Mouse (Mus musculus) CH12.LX (cell line): ENCODE data around the gene Poln.

Experiments
- CHD1 ChIP-seq: IDR thresholded peaks from 2 replicates; pipeline ENCODE4 v1.6.1; 2012; ENCODE audit warnings: low read depth, low read length, improper control_type of control experiment, inconsistent platforms
- CTCF ChIP-seq, 2 experiments: IDR thresholded peaks in 1 of 2; conservative IDR thresholded peaks in 1 of 2; 2 replicates each; pipeline ENCODE4 v1.5.1; 2011 to 2012; ENCODE audit warnings: low read depth in 2 of 2, low read length in 2 of 2, improper control_type of control experiment in 1 of 2, inconsistent platforms in 1 of 2, mild to moderate bottlenecking in 1 of 2, moderate library complexity in 1 of 2
- ELF1 ChIP-seq: IDR thresholded peaks from 2 replicates; pipeline ENCODE4 v1.6.1; 2014; ENCODE audit warnings: low read depth, mild to moderate bottlenecking, inconsistent platforms, low read length, improper control_type of control experiment
- ETS1 ChIP-seq: conservative IDR thresholded peaks from 2 replicates; pipeline ENCODE4 v1.6.1; 2012; ENCODE audit warnings: low read depth, mild to moderate bottlenecking, inconsistent platforms, low read length, improper control_type of control experiment, moderate library complexity
- MAFK ChIP-seq: IDR thresholded peaks from 2 replicates; pipeline ENCODE4 v1.6.1; 2011; ENCODE audit warnings: low read length, improper control_type of control experiment; ENCODE audit not compliant: insufficient replicate concordance
- MAZ ChIP-seq: IDR thresholded peaks from 2 replicates; pipeline ENCODE4 v1.6.1; 2012; ENCODE audit warnings: low read depth, mild to moderate bottlenecking, inconsistent platforms, low read length, improper control_type of control experiment, moderate library complexity
- MEF2A ChIP-seq: IDR thresholded peaks from 2 replicates; pipeline ENCODE4 v1.6.1; 2014; ENCODE audit warnings: low read depth, mild to moderate bottlenecking, inconsistent platforms, low read length, improper control_type of control experiment, borderline replicate concordance
- POLR2A ChIP-seq: IDR thresholded peaks from 2 replicates; pipeline ENCODE4 v1.6.1; 2011; ENCODE audit warnings: low read depth, mild to moderate bottlenecking, improper control_type of control experiment, low read length
- POLR2AphosphoS2 ChIP-seq: IDR thresholded peaks from 2 replicates; pipeline ENCODE4 v1.6.1; 2011; ENCODE audit warnings: low read depth, low read length, improper control_type of control experiment
- UBTF ChIP-seq: IDR thresholded peaks from 2 replicates; pipeline ENCODE4 v1.6.1; 2012; ENCODE audit warnings: low read depth, mild to moderate bottlenecking, inconsistent platforms, low read length, improper control_type of control experiment, moderate library complexity

DNA sequence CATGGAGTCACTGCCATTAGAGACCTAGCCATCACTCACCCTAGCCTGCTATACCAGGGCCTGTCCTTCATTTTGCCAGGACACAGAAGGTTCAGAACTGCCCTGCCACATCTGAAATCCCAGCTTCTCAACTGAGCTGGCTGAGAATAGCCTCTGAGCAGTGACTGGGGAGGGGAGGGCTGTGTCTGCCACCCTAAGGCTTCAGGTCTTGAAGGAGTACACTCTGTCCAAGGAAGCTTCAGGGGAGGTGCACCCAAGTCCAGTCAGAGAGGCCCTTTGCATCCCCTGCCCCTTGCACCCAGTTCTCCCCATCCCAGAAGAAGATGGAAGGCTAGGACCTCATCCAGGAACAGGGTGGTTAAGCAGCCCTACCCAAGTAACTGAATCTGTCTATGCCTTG is 16.5 kb upstream of the Poln start:
- TF ChIP-seq CTCF (conservative IDR thresholded peaks at IDR 0.05 in 1 of 2, IDR thresholded peaks at IDR 0.05 in 1 of 2; ENCODE audit: low read depth in 2 of 2, low read length in 2 of 2) (no peak), MAZ (no peak), POLR2A (no peak), MAFK (no peak), ELF1 (no peak), UBTF (no peak), POLR2AphosphoS2 (no peak), CHD1 (no peak), MEF2A (no peak), ETS1 (no peak)
